Mouse (Mus musculus): ENCODE measurements around the gene Pigz. TPM values are rescaled to one million over a fixed set of nuclear protein-coding genes. Genes with fewer than 3 reads are reported as not detected.

Pigz gene
- polyA plus RNA-seq (2014; fragmentation: Illumina TruSeq; extraction: RNeasy Lipid Tissue Mini Kit (QIAGEN cat#74804); ENCODE audit: low read depth, low replicate concordance) = 0.65 TPM

DNA sequence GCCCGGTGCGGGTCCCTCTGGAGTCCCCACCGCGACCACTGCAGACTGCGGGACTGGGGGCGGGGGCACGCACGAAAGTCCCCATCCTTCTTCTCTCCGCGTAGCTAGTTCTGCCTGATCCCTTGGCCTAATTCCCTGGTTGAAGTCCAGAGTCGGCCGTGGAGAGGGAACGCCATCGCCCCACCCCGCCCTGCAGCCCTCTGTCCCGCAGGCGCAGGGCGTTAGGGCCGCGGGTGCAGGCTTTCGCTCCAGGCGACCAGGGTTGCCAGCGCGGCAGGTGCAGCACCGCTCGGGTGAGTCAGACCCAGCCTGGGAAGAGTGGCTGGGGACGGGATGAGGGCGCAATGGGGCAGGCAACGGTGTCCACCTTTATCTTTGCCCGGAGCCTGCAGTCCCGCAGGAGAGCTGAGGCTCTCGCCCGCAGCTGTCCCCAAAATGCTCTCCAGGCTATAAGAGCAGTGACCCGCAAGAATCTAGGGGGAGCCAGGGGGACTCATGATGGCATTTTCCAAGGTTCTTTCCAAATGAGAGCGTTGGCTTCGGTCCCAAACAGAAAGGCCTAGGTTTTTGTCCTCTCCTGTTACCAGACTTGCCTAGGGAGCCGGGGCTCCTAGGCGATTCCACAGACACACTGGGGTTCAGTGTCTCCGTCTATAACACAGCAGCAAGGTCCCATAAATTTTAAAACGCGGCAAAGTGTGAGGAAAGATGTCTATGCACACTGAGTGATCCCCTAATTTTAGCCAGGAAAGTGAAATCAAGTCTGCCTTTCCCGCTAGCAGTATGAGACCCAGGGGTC is at the start of gene Pigz:
Gene Pigz (plus strand): TSS at position 101 of the 799 bp plus-strand sequence.

DNA sequence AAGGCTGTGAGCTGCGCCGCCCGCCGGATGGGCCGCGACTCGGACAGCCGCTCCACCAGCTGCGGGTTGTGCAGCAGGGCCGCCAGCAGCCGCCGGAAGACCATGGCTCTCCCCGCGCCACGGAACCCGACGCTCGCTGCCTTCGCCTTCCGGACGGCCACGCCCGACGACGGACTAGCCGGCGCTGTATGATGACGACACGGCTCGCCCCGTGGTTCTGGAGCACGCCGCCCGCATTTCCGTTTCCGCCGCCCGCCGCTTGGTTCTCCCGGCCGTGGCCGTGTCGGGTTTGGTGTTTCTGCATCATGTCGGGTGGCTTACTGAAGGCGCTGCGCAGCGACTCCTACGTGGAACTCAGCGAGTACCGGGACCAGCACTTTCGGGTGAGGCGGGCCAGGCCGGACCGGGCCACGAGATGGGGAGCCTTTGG is 14.7 kb downstream of the Pigz start, which contains the start of the genes 0610012G03Rik and Ncbp2:
Gene 0610012G03Rik (minus strand): TSS at position 150 of the 430 bp plus-strand sequence.
Gene Ncbp2 (plus strand): TSS at position 169 of the 430 bp plus-strand sequence.

Other genes with a start within 250 kb of the Pigz start
- gene Meltf, start 55.0 kb upstream of the Pigz start, polyA plus RNA-seq (2014; fragmentation: Illumina TruSeq; extraction: RNeasy Lipid Tissue Mini Kit (QIAGEN cat#74804); ENCODE audit: low read depth, low replicate concordance) = not detected
- 59.3 TPM for gene 0610012G03Rik, start 14.6 kb downstream of the Pigz start, polyA plus RNA-seq (2014; fragmentation: Illumina TruSeq; extraction: RNeasy Lipid Tissue Mini Kit (QIAGEN cat#74804); ENCODE audit: low read depth, low replicate concordance)
- 34.1 TPM for gene Ncbp2, start 14.7 kb downstream of the Pigz start, polyA plus RNA-seq (2014; fragmentation: Illumina TruSeq; extraction: RNeasy Lipid Tissue Mini Kit (QIAGEN cat#74804); ENCODE audit: low read depth, low replicate concordance)
- gene Senp5, start 69.4 kb downstream of the Pigz start, polyA plus RNA-seq (2014; fragmentation: Illumina TruSeq; extraction: RNeasy Lipid Tissue Mini Kit (QIAGEN cat#74804); ENCODE audit: low read depth, low replicate concordance) = 8.7 TPM
- gene Pak2, start 145.5 kb downstream of the Pigz start, polyA plus RNA-seq (2014; fragmentation: Illumina TruSeq; extraction: RNeasy Lipid Tissue Mini Kit (QIAGEN cat#74804); ENCODE audit: low read depth, low replicate concordance) = 20.1 TPM
- gene Pigx, start 165.9 kb downstream of the Pigz start, polyA plus RNA-seq (2014; fragmentation: Illumina TruSeq; extraction: RNeasy Lipid Tissue Mini Kit (QIAGEN cat#74804); ENCODE audit: low read depth, low replicate concordance) = 21.0 TPM
- gene Cep19, start 165.9 kb downstream of the Pigz start, polyA plus RNA-seq (2014; fragmentation: Illumina TruSeq; extraction: RNeasy Lipid Tissue Mini Kit (QIAGEN cat#74804); ENCODE audit: low read depth, low replicate concordance) = 14.8 TPM
- 6.8 TPM for gene Nrros, start 231.7 kb downstream of the Pigz start, polyA plus RNA-seq (2014; fragmentation: Illumina TruSeq; extraction: RNeasy Lipid Tissue Mini Kit (QIAGEN cat#74804); ENCODE audit: low read depth, low replicate concordance)
- gene Bex6, start 246.0 kb downstream of the Pigz start, polyA plus RNA-seq (2014; fragmentation: Illumina TruSeq; extraction: RNeasy Lipid Tissue Mini Kit (QIAGEN cat#74804); ENCODE audit: low read depth, low replicate concordance) = not detected